Mouse (Mus musculus) hindbrain, postnatal 0 days (tissue): Measurements from ENCODE around the gene Prrt2. TPM values are rescaled to one million over a fixed set of nuclear protein-coding genes. Genes with fewer than 3 reads are reported as not detected.
A peak's percentile ranks its signal among the peaks of the same experiment; 100 is the strongest.

Experiments used
- ATAC-seq: fragments of 200-750 bp; cut with Nextera tagmentation; 2 replicates; pipeline ENCODE4 v1.8.0; 2017; ENCODE audit warnings: mild to moderate bottlenecking, moderate TSS enrichment, moderate library complexity
- DNase-seq: peaks from one replicate; pipeline ENCODE4 v3.0.0-alpha.2; 2015; ENCODE audit warnings: low spot score
- H3K27ac ChIP-seq: fragments of 300-500 bp; sonication (generic); 2 replicates; pipeline ENCODE4 v1.5.1; 2014; ENCODE audit warnings: mild to moderate bottlenecking
- H3K27me3 ChIP-seq: fragments of 300-500 bp; sonication (generic); 2 replicates; pipeline ENCODE4 v1.6.1; 2014; ENCODE audit warnings: low read length, mixed read lengths; ENCODE audit not compliant: insufficient read depth
- H3K36me3 ChIP-seq: fragments of 300-500 bp; sonication (generic); 2 replicates; pipeline ENCODE4 v1.6.1; 2014; ENCODE audit warnings: low read length, mixed read lengths; ENCODE audit not compliant: insufficient read depth
- H3K4me1 ChIP-seq: fragments of 300-500 bp; sonication (generic); 2 replicates; pipeline ENCODE4 v1.6.1; 2014; ENCODE audit warnings: antibody characterized with exemption, low read length, mixed read lengths; ENCODE audit not compliant: insufficient read depth
- H3K4me2 ChIP-seq: fragments of 300-500 bp; sonication (generic); 2 replicates; pipeline ENCODE4 v1.6.1; 2014; ENCODE audit warnings: low read depth, mild to moderate bottlenecking, low read length, moderate library complexity, mixed read lengths
- H3K4me3 ChIP-seq: fragments of 300-500 bp; sonication (generic); 2 replicates; pipeline ENCODE4 v1.5.1; 2014; ENCODE audit warnings: low read length
- H3K9ac ChIP-seq: fragments of 300-500 bp; sonication (generic); replicated peaks from 2 replicates; pipeline ENCODE4 v1.6.1; 2014; ENCODE audit warnings: mild to moderate bottlenecking, low read length, moderate library complexity, mixed read lengths
- H3K9me3 ChIP-seq: fragments of 300-500 bp; sonication (generic); 2 replicates; pipeline ENCODE4 v1.6.1; 2016; ENCODE audit warnings: low read length, mixed read lengths
- CTCF ChIP-seq: IDR thresholded peaks from 2 replicates; pipeline ENCODE4 v1.5.1; 2016; ENCODE audit warnings: antibody characterized with exemption, control low read depth, low read depth
- WGBS: fragments of 180-500 bp; shearing (Covaris S2); extraction: QIAGEN DNeasy Blood & Tissue Kit; methylation state at CpG from one replicate; pipeline ENCODE4 v1.1.7; 2014; 5-methylcytosine and 5-hydroxymethylcytosine counted together
- microRNA-seq, 2 experiments: library from miRNA; unstranded; fragments of <30 nt; microRNA quantifications; one replicate each; pipeline ENCODE4; 2016
- polyA plus RNA-seq: library from polyadenylated mRNA; unstranded; fragments of >200 nt; fragmentation: Nextera tagmentation; extraction: Ambion mirVana; gene quantifications from 2 replicates; pipeline ENCODE4 v1.2.1, GENCODE M21; 2015
- total RNA-seq: library from RNA; depleted of rRNA; stranded (reverse); fragments of >200 nt; gene quantifications from 2 replicates; pipeline ENCODE4 v1.2.3, GENCODE M21; 2014; rRNA removed

The Prrt2 gene
- total and polyA plus RNA-seq, 2 experiments from 2014 or later = 99.9 to 138 TPM

- Histone ChIP-seq H3K4me2 (peak within 1 kb of the TSS; percentile 88), H3K27me3 (no peaks in the 10 kb centered on the region), H3K4me1 (peaks cover 7% of the 10 kb centered on the region; the same call in 1 of the 2 replicates), H3K9me3 (no peaks in the 10 kb centered on the region), H3K27ac (peak within 1 kb of the TSS; percentile 98), H3K36me3 (peaks cover 35% of the 10 kb centered on the region), H3K9ac (peak within 1 kb of the TSS; percentile 86), H3K4me3 (peak within 1 kb of the TSS; percentile 79)
- WGBS = 0% methylated on average over 55 of the region's 55 CpGs
- ATAC-seq = peak; percentile 95
- peak; percentile 99 for TF ChIP-seq CTCF
- DNase-seq = peak; percentile 98
These were observed 44.8 kb downstream of the Prrt2 start, which contains the start of gene Cdiptos for GRCm38 (mm10) chr7:126975950-126976866. Cdiptos (minus strand) TSS chr7:126976098.

- WGBS = 0% methylated on average over 1 of the region's 1 CpGs
- H3K9ac ChIP-seq = peak within 1 kb of the TSS; percentile 86
- peaks cover 40% of the 10 kb centered on the region for H3K36me3 ChIP-seq
- DNase-seq (no peak), ATAC-seq (no peak)
- peaks cover 7% of the 10 kb centered on the region; the same call in 1 of the 2 replicates for H3K4me1 ChIP-seq
- H3K27me3 ChIP-seq = no peaks in the 10 kb centered on the region
- H3K4me3 ChIP-seq = peak within 1 kb of the TSS; percentile 79
- no peak for TF ChIP-seq CTCF
- H3K9me3 ChIP-seq = no peaks in the 10 kb centered on the region
- peak within 1 kb of the TSS; percentile 98 for H3K27ac ChIP-seq
- H3K4me2 ChIP-seq = peak within 1 kb of the TSS; percentile 88
These were observed 45.3 kb downstream of the Prrt2 start, which contains the start of gene Cdipt for GRCm38 (mm10) chr7:126975893-126975949. Cdipt (plus strand) TSS chr7:126975914.

GRCm38 (mm10) chr7:126975493-126975892 lies 45.5 kb downstream of the Prrt2 start:
- Histone ChIP-seq H3K4me3 (peak overlapping the region; percentile 79), H3K9ac (no peak overlapping the region), H3K4me1 (peaks cover 7% of the 10 kb centered on the region; the same call in 1 of the 2 replicates), H3K4me2 (peak overlapping the region; percentile 88), H3K27me3 (no peaks in the 10 kb centered on the region), H3K9me3 (no peaks in the 10 kb centered on the region), H3K36me3 (peaks cover 41% of the 10 kb centered on the region), H3K27ac (peak overlapping the region; percentile 98; the same call in 1 of the 2 replicates)
- ATAC-seq = no peak; the same call in 1 of the 2 replicates
- no peak for DNase-seq
- WGBS = 10% methylated on average over 8 of the region's 8 CpGs
- no peak for TF ChIP-seq CTCF

Small RNA genes within 50 kb of the gene (microRNA-seq; reads per million reads assigned to microRNA genes)
- 0 reads per million in 2 experiments for gene Gm44343

Other genes with a start within 250 kb of the Prrt2 start
Only the 30 nearest of the 32 such genes appear.
- 126 and 199 TPM in 2 replicates for gene Ppp4c, start 228.7 kb downstream of the Prrt2 start, total RNA-seq
- gene Ppp4c, start 228.7 kb downstream of the Prrt2 start, polyA plus RNA-seq = 142 and 143 TPM in 2 replicates
- gene Fam57b, start 223.5 kb downstream of the Prrt2 start, total RNA-seq = 40.1 and 44.8 TPM in 2 replicates
- 40.7 and 44.3 TPM in 2 replicates for gene Fam57b, start 223.5 kb downstream of the Prrt2 start, polyA plus RNA-seq
- gene 4930451I11Rik, start 189.6 kb downstream of the Prrt2 start, total RNA-seq = not detected in 2 replicates
- 0.54 TPM in 1 of 2 replicates, not detected in the other for gene 4930451I11Rik, start 189.6 kb downstream of the Prrt2 start, polyA plus RNA-seq
- 40.5 and 57.3 TPM in 2 replicates for gene Doc2a, start 173.8 kb downstream of the Prrt2 start, total RNA-seq
- 31.3 and 37.6 TPM in 2 replicates for gene Doc2a, start 173.8 kb downstream of the Prrt2 start, polyA plus RNA-seq
- gene Hirip3, start 159.2 kb downstream of the Prrt2 start, total RNA-seq = 4.3 and 9.4 TPM in 2 replicates
- gene Hirip3, start 159.2 kb downstream of the Prrt2 start, polyA plus RNA-seq = 20.6 and 21.1 TPM in 2 replicates
- gene Ino80e, start 158.8 kb downstream of the Prrt2 start, total RNA-seq = 61.0 and 66.9 TPM in 2 replicates
- 85.2 and 85.5 TPM in 2 replicates for gene Ino80e, start 158.8 kb downstream of the Prrt2 start, polyA plus RNA-seq
- gene Taok2, start 136.5 kb downstream of the Prrt2 start, total RNA-seq = 140 and 143 TPM in 2 replicates
- 41.0 and 43.7 TPM in 2 replicates for gene Taok2, start 136.5 kb downstream of the Prrt2 start, polyA plus RNA-seq
- 45.9 and 47.0 TPM in 2 replicates for gene Tmem219, start 98.3 kb downstream of the Prrt2 start, total RNA-seq
- 35.1 and 39.1 TPM in 2 replicates for gene Tmem219, start 98.3 kb downstream of the Prrt2 start, polyA plus RNA-seq
- gene Kctd13, start 92.3 kb downstream of the Prrt2 start, total RNA-seq = 113 and 128 TPM in 2 replicates
- gene Kctd13, start 92.3 kb downstream of the Prrt2 start, polyA plus RNA-seq = 124 and 129 TPM in 2 replicates
- gene Asphd1, start 71.6 kb downstream of the Prrt2 start, total RNA-seq = 35.7 and 58.1 TPM in 2 replicates
- 15.9 and 16.0 TPM in 2 replicates for gene Asphd1, start 71.6 kb downstream of the Prrt2 start, polyA plus RNA-seq
- 253 and 282 TPM in 2 replicates for gene Sez6l2, start 70.6 kb downstream of the Prrt2 start, total RNA-seq
- 58.8 and 66.5 TPM in 2 replicates for gene Sez6l2, start 70.6 kb downstream of the Prrt2 start, polyA plus RNA-seq
- 203 and 240 TPM in 2 replicates for gene Cdipt, start 45.3 kb downstream of the Prrt2 start, total RNA-seq
- gene Cdipt, start 45.3 kb downstream of the Prrt2 start, polyA plus RNA-seq = 146 and 150 TPM in 2 replicates
- 0.31 TPM in 1 of 2 replicates, not detected in the other for gene Cdiptos, start 45.1 kb downstream of the Prrt2 start, total RNA-seq
- gene Cdiptos, start 45.1 kb downstream of the Prrt2 start, polyA plus RNA-seq = 0.95 and 1.4 TPM in 2 replicates
- gene Mvp, start 6.6 kb downstream of the Prrt2 start, total RNA-seq = 6.5 and 6.9 TPM in 2 replicates
- 5.5 and 5.8 TPM in 2 replicates for gene Mvp, start 6.6 kb downstream of the Prrt2 start, polyA plus RNA-seq
- 1.2 TPM in 1 of 2 replicates, not detected in the other for gene Pagr1b, start 4.7 kb downstream of the Prrt2 start, total RNA-seq
- gene Pagr1b, start 4.7 kb downstream of the Prrt2 start, polyA plus RNA-seq = 0.49 and 1.5 TPM in 2 replicates
- 11.1 and 30.3 TPM in 2 replicates for gene Pagr1a, start 3.9 kb downstream of the Prrt2 start, total RNA-seq
- gene Pagr1a, start 3.9 kb downstream of the Prrt2 start, polyA plus RNA-seq = 31.2 and 48.6 TPM in 2 replicates
- 7.1 and 40.2 TPM in 2 replicates for gene Gm42742, start 114 bp downstream of the Prrt2 start, total RNA-seq
- gene Gm42742, start 114 bp downstream of the Prrt2 start, polyA plus RNA-seq = 47.7 and 60.2 TPM in 2 replicates
- 222 and 237 TPM in 2 replicates for gene Maz, start 5.8 kb upstream of the Prrt2 start, total RNA-seq
- gene Maz, start 5.8 kb upstream of the Prrt2 start, polyA plus RNA-seq = 69.3 and 70.5 TPM in 2 replicates
- gene Kif22, start 21.3 kb upstream of the Prrt2 start, total RNA-seq = 8.1 and 9.1 TPM in 2 replicates
- 24.5 and 29.3 TPM in 2 replicates for gene Kif22, start 21.3 kb upstream of the Prrt2 start, polyA plus RNA-seq
- not detected in 2 replicates for gene Zg16, start 66.1 kb upstream of the Prrt2 start, total RNA-seq
- gene Zg16, start 66.1 kb upstream of the Prrt2 start, polyA plus RNA-seq = not detected in 2 replicates
- gene AI467606, start 70.1 kb upstream of the Prrt2 start, total RNA-seq = 0.68 and 2.3 TPM in 2 replicates
- gene AI467606, start 70.1 kb upstream of the Prrt2 start, polyA plus RNA-seq = 1.0 and 1.1 TPM in 2 replicates
- 1.0 and 2.0 TPM in 2 replicates for gene Qprt, start 101.0 kb upstream of the Prrt2 start, total RNA-seq
- 1.7 and 1.8 TPM in 2 replicates for gene Qprt, start 101.0 kb upstream of the Prrt2 start, polyA plus RNA-seq
- 0.11 and 0.21 TPM in 2 replicates for gene Spn, start 116.6 kb upstream of the Prrt2 start, total RNA-seq
- 0.05 and 0.09 TPM in 2 replicates for gene Spn, start 116.6 kb upstream of the Prrt2 start, polyA plus RNA-seq
- 59.7 and 75.0 TPM in 2 replicates for gene Cd2bp2, start 174.8 kb upstream of the Prrt2 start, total RNA-seq
- gene Cd2bp2, start 174.8 kb upstream of the Prrt2 start, polyA plus RNA-seq = 57.0 and 62.3 TPM in 2 replicates
- gene Tbc1d10b, start 187.3 kb upstream of the Prrt2 start, total RNA-seq = 68.6 and 69.4 TPM in 2 replicates
- 25.4 and 28.1 TPM in 2 replicates for gene Tbc1d10b, start 187.3 kb upstream of the Prrt2 start, polyA plus RNA-seq
- gene Mylpf, start 187.7 kb upstream of the Prrt2 start, total RNA-seq = 15.5 TPM in 1 of 2 replicates, not detected in the other
- 3.0 and 3.1 TPM in 2 replicates for gene Mylpf, start 187.7 kb upstream of the Prrt2 start, polyA plus RNA-seq
- gene Zfp553, start 211.8 kb upstream of the Prrt2 start, total RNA-seq = 41.0 and 43.3 TPM in 2 replicates
- 31.7 and 33.9 TPM in 2 replicates for gene Zfp553, start 211.8 kb upstream of the Prrt2 start, polyA plus RNA-seq
- gene Sept1, start 211.9 kb upstream of the Prrt2 start, total RNA-seq = 4.6 and 5.0 TPM in 2 replicates
- gene Sept1, start 211.9 kb upstream of the Prrt2 start, polyA plus RNA-seq = 3.8 and 5.2 TPM in 2 replicates
- gene Zfp771, start 223.1 kb upstream of the Prrt2 start, total RNA-seq = 101 and 108 TPM in 2 replicates
- 89.0 and 89.2 TPM in 2 replicates for gene Zfp771, start 223.1 kb upstream of the Prrt2 start, polyA plus RNA-seq
- gene Dctpp1, start 239.5 kb upstream of the Prrt2 start, total RNA-seq = 94.1 and 102 TPM in 2 replicates
- gene Dctpp1, start 239.5 kb upstream of the Prrt2 start, polyA plus RNA-seq = 112 and 119 TPM in 2 replicates